Mouse (Mus musculus): ENCODE measurements at regions not wholly inside any gene's neighbourhood (a gene's known extent, or its start where the extent isn't known, plus 50 kb on each side); places are given as distances from the start of the nearest gene placed in this dataset.

DNA sequence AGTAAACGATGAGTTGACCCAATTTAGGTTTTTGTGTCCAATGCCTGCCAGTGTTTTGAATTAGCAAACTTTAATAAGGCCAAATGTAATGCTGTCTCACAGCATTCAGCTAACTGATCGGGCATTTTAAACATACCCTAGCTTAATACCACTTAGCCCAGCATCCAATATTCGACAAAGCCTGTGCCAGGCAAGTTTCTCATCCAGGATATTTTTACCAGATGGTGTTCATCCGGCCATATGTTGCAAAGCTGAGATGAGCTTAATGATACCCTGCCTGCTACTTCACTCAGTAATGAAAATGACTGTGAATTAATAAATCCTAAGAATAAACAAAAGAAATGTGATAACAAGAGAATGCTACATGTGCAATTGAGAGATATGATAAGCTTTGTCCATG is 116.8 kb downstream of the Tpm3-rs7 start:
- DNase-seq (ENCODE audit: low read depth, low spot score) = no peak

GRCm38 (mm10) chr14:113442261-113442660 is 127.9 kb downstream of the Tpm3-rs7 start:
- DNase-seq (ENCODE audit: low read depth, low spot score) = no peak

DNA sequence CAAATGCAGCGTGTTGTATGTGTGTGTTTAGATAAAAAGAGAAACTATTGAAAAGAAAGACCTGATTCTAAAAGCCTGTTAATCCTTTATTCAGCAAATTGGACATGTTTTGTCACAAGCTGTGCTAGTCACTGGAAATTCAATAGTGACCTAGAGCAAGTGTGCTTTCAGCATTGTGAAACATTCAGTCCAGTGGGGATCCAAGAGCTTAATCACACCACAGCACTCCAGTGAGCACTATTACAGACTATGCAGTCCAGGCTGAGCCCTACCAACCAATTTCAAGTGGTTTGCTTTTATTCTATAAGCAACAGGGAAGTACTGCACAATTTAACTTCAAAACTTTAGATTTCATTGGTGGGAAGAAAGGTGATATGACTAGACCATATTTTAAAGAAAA is 140.5 kb downstream of the Tpm3-rs7 start:
- DNase-seq (ENCODE audit: low read depth, low spot score) = no peak

DNA sequence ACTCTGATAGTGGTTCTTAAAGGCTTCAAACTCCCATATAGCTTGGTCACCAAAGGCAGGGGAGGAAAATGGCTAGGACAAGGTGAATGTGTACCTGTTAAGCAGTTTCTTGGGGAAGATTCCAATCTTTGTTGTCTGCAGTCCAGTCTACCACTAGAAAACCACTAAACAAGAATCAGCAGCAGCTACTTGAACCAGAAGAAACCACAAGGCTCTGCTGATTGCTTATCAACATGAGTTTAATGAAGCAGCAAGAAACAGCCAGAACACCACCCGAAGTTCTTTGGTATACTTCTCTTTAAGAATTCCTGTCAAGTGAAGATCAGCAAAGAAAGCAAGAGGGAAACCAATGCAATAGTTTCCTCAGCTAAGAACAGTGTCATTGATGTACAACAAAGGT is 143.1 kb downstream of the Tpm3-rs7 start:
- peak; percentile 1 for DNase-seq (ENCODE audit: low read depth, low spot score)

- DNase-seq (ENCODE audit: low read depth, low spot score) = no peak
Observed at GRCm38 (mm10) chr14:113469072-113469471, 154.7 kb downstream of the Tpm3-rs7 start.

DNA sequence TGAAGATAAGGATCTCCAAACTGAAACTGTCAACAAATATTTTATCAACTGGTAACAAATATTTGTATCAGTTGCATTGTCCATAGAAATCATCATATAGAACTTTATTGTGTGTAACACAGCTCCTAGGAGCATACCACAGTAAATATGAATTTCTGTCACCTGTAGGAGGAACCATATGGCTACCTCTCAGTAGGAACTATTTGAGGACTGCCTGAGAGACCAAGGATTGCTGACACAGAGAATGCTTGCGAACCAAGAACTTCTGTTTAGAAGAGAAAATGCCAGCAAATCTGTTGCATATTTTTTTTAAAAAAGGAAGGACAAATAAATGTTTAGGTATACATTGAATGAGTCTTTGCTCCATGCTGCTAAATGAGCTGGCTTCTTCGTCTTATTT is 155.6 kb downstream of the Tpm3-rs7 start:
- DNase-seq (ENCODE audit: low read depth, low spot score) = no peak

- DNase-seq (ENCODE audit: low read depth, low spot score) = no peak
Observed at GRCm38 (mm10) chr14:113486591-113486990, 172.2 kb downstream of the Tpm3-rs7 start.

GRCm38 (mm10) chr14:113503796-113504195 is 189.4 kb downstream of the Tpm3-rs7 start:
- DNase-seq (ENCODE audit: low read depth, low spot score) = peak; percentile 61

All from R1 (cell line).